Mouse (Mus musculus) MEL (cell line): ENCODE measurements around the gene Olfr1387.

Experiments
- CHD2 ChIP-seq: IDR thresholded peaks from 2 replicates; pipeline ENCODE4 v1.6.1; 2011; ENCODE audit warnings: low read length, improper control_type of control experiment
- CTCF ChIP-seq, 3 experiments: IDR thresholded peaks in 2 of 3; conservative IDR thresholded peaks in 1 of 3; 2 replicates each; pipeline ENCODE4 v1.5.1; 2011 to 2012; ENCODE audit warnings: low read length in 3 of 3, low read depth in 2 of 3, mild to moderate bottlenecking in 2 of 3, improper control_type of control experiment in 1 of 3, inconsistent platforms in 1 of 3, mixed read lengths in 1 of 3, moderate library complexity in 1 of 3; ENCODE audit not compliant: control insufficient read depth in 1 of 3, insufficient read depth in 1 of 3, poor library complexity in 1 of 3, severe bottlenecking in 1 of 3
- EP300 ChIP-seq, 2 experiments: IDR thresholded peaks; 2 replicates each; pipeline ENCODE4 v1.6.1; 2011; ENCODE audit warnings: improper control_type of control experiment in 2 of 2, low read length in 2 of 2, low read depth in 1 of 2, mild to moderate bottlenecking in 1 of 2
- GATA1 ChIP-seq: IDR thresholded peaks from 2 replicates; pipeline ENCODE4 v1.6.1; 2011; ENCODE audit warnings: low read depth, low read length, improper control_type of control experiment
- JUND ChIP-seq: IDR thresholded peaks from 2 replicates; pipeline ENCODE4 v1.6.1; 2011; ENCODE audit warnings: low read depth, mild to moderate bottlenecking, improper control_type of control experiment, low read length
- MAX ChIP-seq: IDR thresholded peaks from 2 replicates; pipeline ENCODE4 v1.6.1; 2011; ENCODE audit warnings: low read length, improper control_type of control experiment
- POLR2A ChIP-seq, 2 experiments: IDR thresholded peaks; 2 replicates each; pipeline ENCODE4 v1.6.1; 2011 to 2012; ENCODE audit warnings: low read length in 2 of 2, mild to moderate bottlenecking in 2 of 2, control low read depth in 1 of 2, improper control_type of control experiment in 1 of 2, low read depth in 1 of 2, moderate library complexity in 1 of 2; ENCODE audit not compliant: control insufficient read depth in 1 of 2, insufficient read depth in 1 of 2, poor library complexity in 1 of 2
- ZNF384 ChIP-seq: IDR thresholded peaks from 2 replicates; pipeline ENCODE4 v1.6.1; 2012; ENCODE audit warnings: low read depth, mild to moderate bottlenecking, inconsistent platforms, low read length, improper control_type of control experiment

- TF ChIP-seq MAX, result no peak
- no peak for TF ChIP-seq CHD2
- TF ChIP-seq JUND, result no peak
- no peak for TF ChIP-seq CTCF (IDR thresholded peaks at IDR 0.05 in 2 of 3, conservative IDR thresholded peaks at IDR 0.05 in 1 of 3; ENCODE audit: control insufficient read depth in 1 of 3, insufficient read depth in 1 of 3, low read depth in 2 of 3, low read length in 3 of 3, poor library complexity in 1 of 3, severe bottlenecking in 1 of 3)
- TF ChIP-seq GATA1, result no peak
- TF ChIP-seq POLR2A (IDR thresholded peaks at IDR 0.05; ENCODE audit: control insufficient read depth in 1 of 2, insufficient read depth in 1 of 2, low read depth in 1 of 2, low read length in 2 of 2, poor library complexity in 1 of 2), result no peak
- TF ChIP-seq EP300 (IDR thresholded peaks at IDR 0.05; ENCODE audit: low read depth in 1 of 2, low read length in 2 of 2), result no peak
- no peak for TF ChIP-seq ZNF384
These were observed at the start of gene Olfr1387 for GRCm38 (mm10) chr11:49455043-49455442.
